Mouse (Mus musculus) regulatory T cell (primary cell): ENCODE data around the gene Tmem86a.

ENCODE experiments used
- in situ Hi-C: fragments of 300-600 bp; cut with MboI, MseI; formaldehyde crosslinking; loops from one replicate; pipeline ENCODE4 v1.15.1; 2025; ENCODE audit warnings: high pct_unique_total_duplicates

The Tmem86a gene

GRCm38 (mm10) chr7:47026899-47027298 lies 23.5 kb upstream of the Tmem86a start:
- in situ Hi-C loops = loop anchor here (10.0 kb wide), 1 partner anchor 48 kb away; no protein-coding TSS in a partner anchor

- in situ Hi-C loops = loop anchor here (10.0 kb wide), 1 partner anchor 47 kb away; no protein-coding TSS in a partner anchor
Measured at GRCm38 (mm10) chr7:47027520-47027919, 22.9 kb upstream of the Tmem86a start.

GRCm38 (mm10) chr7:47030517-47031193 lies 19.7 kb upstream of the Tmem86a start:
- in situ Hi-C loops = no loop called here

- in situ Hi-C loops = no loop called here
Measured at GRCm38 (mm10) chr7:47031371-47031770, 19.0 kb upstream of the Tmem86a start.

- in situ Hi-C loops = no loop called here
Measured at GRCm38 (mm10) chr7:47034785-47035384, 15.5 kb upstream of the Tmem86a start.

- in situ Hi-C loops = no loop called here
Measured at GRCm38 (mm10) chr7:47035426-47035825, 15.0 kb upstream of the Tmem86a start.

GRCm38 (mm10) chr7:47041706-47042105 lies 8.7 kb upstream of the Tmem86a start:
- in situ Hi-C loops = no loop called here

GRCm38 (mm10) chr7:47042121-47042520 lies 8.3 kb upstream of the Tmem86a start:
- in situ Hi-C loops = no loop called here

GRCm38 (mm10) chr7:47042823-47043490 lies 7.4 kb upstream of the Tmem86a start:
- in situ Hi-C loops = no loop called here

- in situ Hi-C loops = no loop called here
Measured at GRCm38 (mm10) chr7:47050766-47051165, 365 bp downstream of the Tmem86a start.

GRCm38 (mm10) chr7:47051404-47052151 lies 1.2 kb downstream of the Tmem86a start:
- in situ Hi-C loops = no loop called here

- in situ Hi-C loops = no loop called here
Measured at GRCm38 (mm10) chr7:47052276-47052675, 1.9 kb downstream of the Tmem86a start.

- in situ Hi-C loops = no loop called here
Measured at GRCm38 (mm10) chr7:47053287-47053686, 2.9 kb downstream of the Tmem86a start.

- in situ Hi-C loops = no loop called here
Measured at GRCm38 (mm10) chr7:47054666-47055065, 4.3 kb downstream of the Tmem86a start.

GRCm38 (mm10) chr7:47055744-47056143 lies 5.3 kb downstream of the Tmem86a start:
- in situ Hi-C loops = no loop called here

GRCm38 (mm10) chr7:47056273-47056672 lies 5.9 kb downstream of the Tmem86a start:
- in situ Hi-C loops = no loop called here

- in situ Hi-C loops = no loop called here
Measured at GRCm38 (mm10) chr7:47059339-47059738, 8.9 kb downstream of the Tmem86a start.

- in situ Hi-C loops = loop anchor here (10.0 kb wide), 1 partner anchor 923 kb away; the partner anchor contains the start of gene Mrgpra4
Measured at GRCm38 (mm10) chr7:47061560-47061959, 11.2 kb downstream of the Tmem86a start.

GRCm38 (mm10) chr7:47066942-47067341 lies 16.5 kb downstream of the Tmem86a start:
- in situ Hi-C loops = loop anchor here (10.0 kb wide), 1 partner anchor 918 kb away; the partner anchor contains the start of gene Mrgpra4

GRCm38 (mm10) chr7:47067879-47068278 lies 17.5 kb downstream of the Tmem86a start:
- in situ Hi-C loops = loop anchor here (10.0 kb wide), 1 partner anchor 917 kb away; the partner anchor contains the start of gene Mrgpra4

- in situ Hi-C loops = loop anchor here (10.0 kb wide), 1 partner anchor 48 kb away; no protein-coding TSS in a partner anchor
Measured at GRCm38 (mm10) chr7:47072551-47072950, 22.1 kb downstream of the Tmem86a start.
